Mouse (Mus musculus): ENCODE measurements at regions not wholly inside any gene's neighbourhood (a gene's known extent, or its start where the extent isn't known, plus 50 kb on each side); places are given as distances from the start of the nearest gene placed in this dataset.

DNA sequence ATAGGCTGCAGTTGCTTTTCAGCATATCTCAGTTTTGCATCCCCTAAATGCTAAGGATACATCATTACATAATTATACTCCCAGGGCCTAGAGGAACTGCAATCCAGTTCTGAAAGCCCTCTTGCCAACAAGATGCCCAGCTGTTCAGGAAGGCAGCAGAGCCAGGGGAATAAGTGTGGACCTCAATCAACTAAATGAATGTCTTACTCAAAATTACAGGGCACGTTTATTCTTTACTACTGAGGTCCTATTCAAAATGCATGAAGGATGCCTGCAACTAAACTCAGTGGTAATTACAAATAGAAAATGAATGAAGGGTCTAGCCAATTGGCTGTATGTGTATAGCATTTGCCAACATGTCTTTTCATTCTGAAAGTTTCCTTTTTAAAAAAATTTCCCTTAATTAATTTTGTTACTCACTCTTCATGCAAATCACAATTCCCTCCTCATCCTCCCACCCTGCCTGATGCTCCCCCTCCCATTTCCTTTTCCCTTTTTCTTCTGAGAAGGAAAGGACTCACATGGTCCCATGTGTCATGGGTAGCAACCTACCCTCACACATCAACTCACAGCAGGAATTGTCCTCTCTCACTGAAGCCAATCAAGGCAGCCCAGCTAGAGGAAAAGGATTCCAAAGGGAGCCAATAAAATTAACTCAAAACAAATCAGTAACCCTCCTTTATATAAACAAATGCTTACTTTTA lies 86.9 kb upstream of the Ins1 start:
- no peak overlapping the region for H3K4me3 ChIP-seq (ENCODE audit: low read depth, low read length)
- H3K4me2 ChIP-seq: no peak overlapping the region
- ATAC-seq (ENCODE audit: insufficient read depth): no peak
- H3K36me3 ChIP-seq (ENCODE audit: insufficient read depth): no peaks in the 10 kb centered on the region
- WGBS: 78% methylated on average over 1 of the region's 1 CpGs
- DNase-seq: no peak
- TF ChIP-seq CTCF (IDR thresholded peaks at IDR 0.05; ENCODE audit: low read depth): no peak
- H3K27ac ChIP-seq (ENCODE audit: low read depth): no peak overlapping the region
- no peaks in the 10 kb centered on the region for H3K4me1 ChIP-seq (ENCODE audit: insufficient read depth)
- H3K9ac ChIP-seq: no peak overlapping the region
- H3K9me3 ChIP-seq (ENCODE audit: low read depth, low read length): no peaks in the 10 kb centered on the region
- H3K27me3 ChIP-seq (ENCODE audit: insufficient read depth, low read length): no peaks in the 10 kb centered on the region

DNA sequence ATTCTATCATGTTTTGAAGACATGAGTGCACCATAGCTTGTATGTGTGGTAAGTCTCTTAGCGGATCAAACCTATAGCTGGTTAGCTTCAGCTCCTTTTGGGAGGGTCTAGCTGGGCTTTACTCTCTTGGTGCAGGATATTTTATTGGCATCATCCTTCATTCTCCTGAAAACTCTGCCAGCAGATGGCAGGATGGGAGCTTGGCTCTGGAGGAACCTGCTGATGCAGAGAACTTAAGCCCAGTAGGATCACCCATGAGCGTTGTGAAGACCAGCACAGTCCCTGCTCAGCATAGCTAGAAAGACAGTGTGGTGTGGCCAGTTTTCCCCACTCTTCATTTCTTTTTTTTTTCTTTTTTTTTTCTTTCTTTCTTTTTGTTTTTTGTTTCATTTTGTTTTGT lies 70.3 kb upstream of the Ins1 start:
- TF ChIP-seq CTCF (IDR thresholded peaks at IDR 0.05; ENCODE audit: low read depth): 0 out of 2 replicates have a peak, but pooled peaks have one; percentile 6
- Histone ChIP-seq H3K9me3 (ENCODE audit: low read depth, low read length) (no peaks in the 10 kb centered on the region), H3K36me3 (ENCODE audit: insufficient read depth) (no peaks in the 10 kb centered on the region), H3K4me2 (no peak overlapping the region), H3K4me3 (ENCODE audit: low read depth, low read length) (no peak overlapping the region), H3K27me3 (ENCODE audit: insufficient read depth, low read length) (no peaks in the 10 kb centered on the region), H3K27ac (ENCODE audit: low read depth) (no peak overlapping the region), H3K9ac (no peak overlapping the region), H3K4me1 (ENCODE audit: insufficient read depth) (no peaks in the 10 kb centered on the region)
- DNase-seq: peak; percentile 11
- ATAC-seq (ENCODE audit: insufficient read depth): no peak
- 69% methylated on average over 2 of the region's 2 CpGs for WGBS

DNA sequence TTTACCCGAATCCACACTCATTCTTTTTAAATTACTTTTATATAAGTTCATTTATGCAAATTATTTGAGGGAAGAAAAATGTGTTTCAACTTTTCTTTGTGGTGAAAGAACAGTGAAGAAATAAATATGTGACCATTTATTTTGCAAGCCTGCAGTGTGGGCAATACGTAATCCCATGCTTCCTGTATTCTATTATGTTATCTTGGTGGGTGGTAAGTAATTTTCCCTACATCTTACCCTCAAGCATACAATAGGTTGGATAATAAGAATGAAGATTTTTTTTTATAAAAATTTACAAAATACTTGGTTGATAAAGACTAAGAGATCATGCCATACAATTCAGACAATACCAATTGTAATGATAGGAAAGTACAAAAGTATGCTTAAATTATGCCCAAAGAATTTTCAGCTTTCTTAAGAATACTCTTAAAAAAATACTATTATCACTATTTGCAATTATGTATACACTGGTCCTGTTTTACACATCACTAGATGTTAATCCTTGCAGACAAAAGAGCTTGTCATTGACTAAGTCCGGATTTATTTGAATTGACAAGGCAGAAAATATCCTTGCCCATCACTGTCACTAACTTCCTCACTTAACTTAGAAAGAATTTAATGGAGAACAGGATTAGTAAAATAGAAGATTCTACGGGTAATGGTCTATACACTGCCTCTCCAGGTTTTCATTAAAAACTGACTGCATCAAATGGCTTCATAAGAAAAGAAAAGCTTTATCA lies 64.4 kb upstream of the Ins1 start:
- no peaks in the 10 kb centered on the region for H3K4me1 ChIP-seq (ENCODE audit: insufficient read depth)
- H3K27me3 ChIP-seq (ENCODE audit: insufficient read depth, low read length): no peaks in the 10 kb centered on the region
- ATAC-seq (ENCODE audit: insufficient read depth): no peak
- no peak overlapping the region for H3K27ac ChIP-seq (ENCODE audit: low read depth)
- no peak for DNase-seq
- H3K9me3 ChIP-seq (ENCODE audit: low read depth, low read length): no peaks in the 10 kb centered on the region
- H3K36me3 ChIP-seq (ENCODE audit: insufficient read depth): no peaks in the 10 kb centered on the region
- H3K4me3 ChIP-seq (ENCODE audit: low read depth, low read length): no peak overlapping the region
- no peak overlapping the region for H3K9ac ChIP-seq
- WGBS: 75% methylated on average over 4 of the region's 4 CpGs
- no peak overlapping the region for H3K4me2 ChIP-seq
- TF ChIP-seq CTCF (IDR thresholded peaks at IDR 0.05; ENCODE audit: low read depth): no peak

DNA sequence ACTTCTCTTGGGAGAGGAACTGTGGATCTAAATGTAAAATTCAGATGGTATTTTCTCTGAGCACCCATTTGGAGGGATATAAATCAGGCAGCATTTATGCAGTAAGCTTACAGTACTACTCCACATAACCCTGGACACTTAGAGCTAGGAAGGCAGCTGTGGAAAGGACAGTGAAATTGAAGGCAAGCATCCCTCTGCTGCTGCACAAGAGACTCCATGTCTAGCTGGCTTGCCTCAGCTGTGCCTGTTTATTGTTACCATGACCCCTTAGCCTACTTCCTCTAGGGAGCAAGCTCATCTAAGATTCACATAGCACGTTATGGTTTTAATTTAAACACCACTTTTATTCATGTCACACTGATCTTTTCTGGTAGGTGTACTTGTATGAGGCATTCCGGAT lies 56.4 kb upstream of the Ins1 start:
- Histone ChIP-seq H3K27ac (ENCODE audit: low read depth) (no peak overlapping the region), H3K36me3 (ENCODE audit: insufficient read depth) (no peaks in the 10 kb centered on the region), H3K4me2 (no peak overlapping the region), H3K4me3 (ENCODE audit: low read depth, low read length) (no peak overlapping the region), H3K9ac (no peak overlapping the region), H3K4me1 (ENCODE audit: insufficient read depth) (no peaks in the 10 kb centered on the region), H3K27me3 (ENCODE audit: insufficient read depth, low read length) (no peaks in the 10 kb centered on the region), H3K9me3 (ENCODE audit: low read depth, low read length) (no peaks in the 10 kb centered on the region)
- WGBS: 33% methylated on average over 2 of the region's 2 CpGs
- ATAC-seq (ENCODE audit: insufficient read depth) (peak; percentile 58), DNase-seq (peak; percentile 10)
- TF ChIP-seq CTCF (IDR thresholded peaks at IDR 0.05; ENCODE audit: low read depth): no peak
